Mouse (Mus musculus) embryo, embryonic 10 days (tissue): ENCODE measurements at regions not wholly inside any gene's neighbourhood (a gene's known extent, or its start where the extent isn't known, plus 50 kb on each side); places are given as distances from the start of the nearest gene placed in this dataset.
"Not testable (repeated sequence)": the region's sequence is repeated elsewhere in the genome, so short reads cannot be mapped to it uniquely, and the experiment has no call there.

ENCODE experiments used
- DNase-seq: peaks from one replicate; pipeline ENCODE4 v3.0.0-alpha.2; 2015; ENCODE audit warnings: low spot score

- DNase-seq, result peak; percentile 92
Measured at GRCm38 (mm10) chr1:35869381-35870143, 198.6 kb upstream of the Hs6st1 start.

GRCm38 (mm10) chr1:35870144-35870827 is 197.9 kb upstream of the Hs6st1 start:
- no peak for DNase-seq

- no peak for DNase-seq
Measured at GRCm38 (mm10) chr1:35873038-35873437, 195.2 kb upstream of the Hs6st1 start.

GRCm38 (mm10) chr1:35875210-35875811 is 192.9 kb upstream of the Hs6st1 start:
- no peak for DNase-seq

- DNase-seq, result no peak
Measured at GRCm38 (mm10) chr1:35878426-35878825, 189.8 kb upstream of the Hs6st1 start.

GRCm38 (mm10) chr1:35879388-35880093 is 188.7 kb upstream of the Hs6st1 start:
- no peak for DNase-seq

- DNase-seq, result no peak
Measured at GRCm38 (mm10) chr1:35880562-35881265, 187.5 kb upstream of the Hs6st1 start.

- no peak for DNase-seq
Measured at GRCm38 (mm10) chr1:35881521-35881920, 186.7 kb upstream of the Hs6st1 start.

GRCm38 (mm10) chr1:35882101-35882500 is 186.1 kb upstream of the Hs6st1 start:
- DNase-seq, result no peak

- no peak for DNase-seq
Measured at GRCm38 (mm10) chr1:35889731-35890499, 178.3 kb upstream of the Hs6st1 start.

- DNase-seq, result no peak
Measured at GRCm38 (mm10) chr1:35890500-35890900, 177.7 kb upstream of the Hs6st1 start.

GRCm38 (mm10) chr1:35899536-35899935 is 168.7 kb upstream of the Hs6st1 start:
- DNase-seq, result no peak

GRCm38 (mm10) chr1:35904001-35904547 is 164.1 kb upstream of the Hs6st1 start:
- DNase-seq, result no peak

- DNase-seq, result no peak
Measured at GRCm38 (mm10) chr1:35913551-35913950, 154.6 kb upstream of the Hs6st1 start.

- DNase-seq, result not testable (repeated sequence)
Measured at GRCm38 (mm10) chr1:35914175-35914574, 154.0 kb upstream of the Hs6st1 start.

GRCm38 (mm10) chr1:35915526-35915925 is 152.7 kb upstream of the Hs6st1 start:
- DNase-seq, result no peak

GRCm38 (mm10) chr1:35919840-35920734 is 148.1 kb upstream of the Hs6st1 start:
- DNase-seq, result no peak

GRCm38 (mm10) chr1:35924796-35925195 is 143.4 kb upstream of the Hs6st1 start:
- no peak for DNase-seq

GRCm38 (mm10) chr1:35925301-35925700 is 142.9 kb upstream of the Hs6st1 start:
- no peak for DNase-seq
